Mouse (Mus musculus): ENCODE results near the gene Ccdc7a. TPM values are rescaled to one million over a fixed set of nuclear protein-coding genes. Genes with fewer than 3 reads are reported as not detected.

The Ccdc7a gene
- total RNA-seq, 2 experiments from 2014 or later, result not detected

DNA sequence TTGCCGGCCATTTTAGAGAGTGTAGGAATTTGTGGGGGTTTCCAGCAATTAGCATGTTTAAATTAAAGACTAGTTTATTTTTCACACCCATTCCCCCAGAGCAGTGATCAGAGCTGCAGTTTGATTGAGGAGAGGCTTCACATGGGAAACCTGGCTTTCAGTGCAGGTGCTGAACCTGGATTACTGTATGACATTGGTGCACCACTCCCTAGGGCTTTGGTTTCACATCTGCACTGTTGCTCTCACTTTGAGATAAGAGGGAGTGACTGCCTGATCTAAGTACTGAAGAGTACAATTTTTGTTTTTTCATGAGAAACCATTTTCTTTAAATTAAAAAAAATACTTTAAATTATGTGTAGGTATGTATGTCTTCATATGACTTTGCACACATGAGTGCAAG is 375.3 kb downstream of the Ccdc7a start:
- intact Hi-C loops (cut with DNase I), result no loop called here

GRCm38 (mm10) chr8:128688679-128689078 is 376.6 kb downstream of the Ccdc7a start:
- intact Hi-C loops (cut with DNase I), result no loop called here
- no peak for DNase-seq (ENCODE audit: low spot score in 2 of 2)

More for the DNA sequence above, 375.3 kb downstream of the Ccdc7a start:
- DNase-seq (ENCODE audit: low spot score in 2 of 2), result no peak

DNA sequence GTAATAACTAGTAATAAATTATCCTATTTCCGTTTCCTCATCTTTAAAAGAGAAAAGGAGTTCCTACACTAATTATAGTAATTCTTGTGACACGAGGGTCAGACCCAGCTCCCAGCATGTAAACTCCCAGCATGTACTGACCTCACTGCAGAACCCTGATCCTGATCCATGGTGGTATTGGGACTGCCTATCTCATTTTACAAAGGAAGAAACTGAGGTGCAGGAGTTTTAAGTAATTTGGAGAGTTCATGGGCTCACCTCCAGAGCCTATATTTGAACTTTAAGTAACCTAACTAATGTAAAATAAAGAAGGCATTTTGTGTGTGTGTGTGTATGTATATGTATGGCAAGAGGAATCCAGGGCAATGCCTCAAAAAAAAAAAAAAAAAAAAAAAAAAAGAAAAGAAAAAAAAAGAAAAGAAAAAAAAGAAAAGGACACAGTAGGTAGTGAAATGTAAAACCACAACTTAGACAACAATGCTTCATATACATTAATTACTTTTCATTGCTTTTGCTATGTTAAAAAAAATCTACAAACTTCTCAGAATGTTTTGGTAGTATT is 378.8 kb downstream of the Ccdc7a start:
- peak in 1 of 2 experiments; percentile 9 for DNase-seq (ENCODE audit: low spot score in 2 of 2)
- intact Hi-C loops (cut with DNase I), result no loop called here

DNA sequence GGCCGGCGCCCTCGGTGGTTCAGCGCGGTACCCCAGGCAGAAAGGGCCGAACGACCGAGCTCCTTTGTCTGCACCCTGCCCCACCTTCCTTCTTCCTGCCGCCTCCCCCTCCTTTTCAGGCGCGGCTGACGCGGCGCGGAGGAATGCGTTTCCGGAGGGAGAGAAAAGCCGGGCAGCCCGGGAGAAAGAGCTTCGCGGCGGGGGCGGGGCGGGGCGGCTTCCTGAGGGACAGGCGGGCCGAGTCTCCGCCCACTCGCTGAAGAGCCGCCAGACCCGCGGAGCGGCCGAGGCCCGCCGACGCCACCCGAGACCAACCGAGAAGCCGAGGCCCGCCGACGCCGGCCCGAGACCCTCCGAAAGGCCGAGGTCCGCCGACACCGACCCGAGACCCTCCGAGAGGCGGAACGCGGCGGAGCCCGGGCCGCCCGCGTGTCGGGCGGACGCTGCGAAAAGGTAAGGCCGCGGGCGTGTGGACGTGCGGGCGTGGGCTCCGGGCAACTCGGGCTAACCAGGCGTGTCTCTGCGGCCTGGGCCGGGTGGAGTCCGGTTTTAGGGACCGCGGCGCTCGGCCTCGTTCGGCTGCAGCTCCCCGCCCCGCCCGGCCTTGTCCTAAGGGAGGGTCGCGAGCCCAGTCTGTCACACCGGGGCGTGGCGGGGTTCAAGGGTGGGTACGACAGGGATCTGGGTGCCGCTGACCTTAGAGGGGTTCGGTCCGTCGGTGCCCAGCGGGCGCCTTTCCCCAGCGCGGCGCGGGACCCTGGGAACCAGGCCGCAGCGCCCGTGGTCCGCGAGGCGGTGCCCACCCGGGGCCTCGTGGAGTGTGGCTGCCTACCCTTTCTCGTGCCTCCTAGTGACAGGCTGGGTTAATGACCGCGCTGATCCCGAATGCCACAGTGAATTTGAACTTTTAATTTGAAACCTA is 379.5 kb downstream of the Ccdc7a start, which contains the start of gene Itgb1:
TSS of gene Itgb1 (plus strand) at position 148 of the 922 bp plus-strand sequence.
- DNase-seq (ENCODE audit: low spot score in 2 of 2), result peak; percentile 88 to 92
- intact Hi-C loops (cut with DNase I), result loop anchor here (2.0 kb wide), 1 partner anchor 31 kb away; no protein-coding TSS in a partner anchor

DNA sequence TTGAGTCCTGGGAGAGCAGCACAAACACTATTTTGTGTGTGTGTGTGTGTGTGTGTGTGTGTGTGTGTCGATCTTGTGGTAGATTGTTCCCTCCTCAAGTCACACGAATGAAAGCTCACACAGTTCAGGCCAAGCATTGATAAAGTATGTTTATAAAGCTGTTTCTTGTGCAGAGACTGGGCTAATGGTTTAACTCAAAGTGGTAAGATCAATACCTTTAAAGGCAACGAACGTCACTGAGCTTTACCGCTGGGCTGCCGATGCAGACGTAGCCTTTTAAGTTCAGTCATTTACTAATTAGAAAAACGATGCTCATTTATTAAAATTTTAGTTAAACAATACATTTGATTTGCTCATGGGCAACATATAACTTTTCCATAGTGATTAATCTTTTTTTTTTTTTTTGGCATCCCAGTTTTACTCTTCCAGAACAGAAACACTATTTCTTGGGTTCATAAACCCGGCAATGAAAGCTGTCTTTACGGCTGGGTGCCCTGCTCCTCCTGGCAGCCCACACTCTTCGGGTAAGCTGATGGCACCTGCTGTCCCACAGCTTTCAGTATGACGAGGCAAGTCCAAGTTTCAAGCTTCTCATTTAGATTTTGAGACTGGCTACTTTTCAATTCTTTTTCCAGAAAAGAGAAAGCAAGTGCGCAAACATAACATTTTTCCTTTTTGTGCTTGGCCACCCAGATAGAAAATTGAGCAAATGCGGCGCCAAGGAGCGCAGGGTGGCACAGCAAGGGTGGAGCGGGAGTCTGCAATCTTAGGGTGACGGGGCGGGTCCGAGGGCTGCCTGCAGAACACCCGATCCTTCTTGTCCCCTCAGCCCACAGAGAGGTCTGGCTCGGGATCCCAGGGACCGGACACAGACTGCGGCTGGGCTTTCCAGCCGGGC is 380.5 kb downstream of the Ccdc7a start:
- intact Hi-C loops (cut with DNase I), result loop anchor here (2.0 kb wide), 1 partner anchor 30 kb away; no protein-coding TSS in a partner anchor

More for the DNA sequence above, 380.5 kb downstream of the Ccdc7a start:
- DNase-seq (ENCODE audit: low spot score in 2 of 2), result no peak

Other genes starting within 250 kb of the Ccdc7a start
- gene Ccdc7b, start 1.6 kb upstream of the Ccdc7a start, total RNA-seq (2021), result not detected
- not detected for gene Gm10999, start 66.1 kb upstream of the Ccdc7a start, total RNA-seq (2021)
- 10 to 100 TPM; 23.9 to 26.8 TPM for gene 2610044O15Rik8, start 168.9 kb upstream of the Ccdc7a start, total RNA-seq (2021)

Data from left cerebral cortex, postnatal 25 days (tissue).